Mouse (Mus musculus) forebrain, embryonic 11.5 days (tissue): ENCODE data around the gene Nrxn3. TPM values are rescaled to one million over a fixed set of nuclear protein-coding genes. Genes with fewer than 3 reads are reported as not detected.

ENCODE experiments used
- ATAC-seq: fragments of 200-750 bp; cut with Nextera tagmentation; replicated peaks from 2 replicates; pipeline ENCODE4 v1.8.0; 2017; ENCODE audit warnings: moderate TSS enrichment; ENCODE audit not compliant: low FRiP score
- DNase-seq: peaks from one replicate; pipeline ENCODE4 v3.0.0-alpha.2; 2017; ENCODE audit warnings: low spot score
- H3K27ac ChIP-seq: fragments of 300-500 bp; sonication (generic); 2 replicates; pipeline ENCODE4 v1.5.1; 2014; ENCODE audit warnings: low read depth, low read length
- H3K27me3 ChIP-seq: fragments of 300-500 bp; sonication (generic); 2 replicates; pipeline ENCODE4 v1.6.1; 2014; ENCODE audit warnings: mild to moderate bottlenecking, low read length, mixed read lengths; ENCODE audit not compliant: control insufficient read depth, insufficient read depth
- H3K36me3 ChIP-seq: fragments of 300-500 bp; sonication (generic); 2 replicates; pipeline ENCODE4 v1.6.1; 2014; ENCODE audit warnings: mild to moderate bottlenecking, low read length, moderate library complexity, mixed read lengths; ENCODE audit not compliant: control insufficient read depth, insufficient read depth
- H3K4me1 ChIP-seq: fragments of 300-500 bp; sonication (generic); replicated peaks from 2 replicates; pipeline ENCODE4 v1.6.1; 2014; ENCODE audit warnings: low read length, mixed read lengths; ENCODE audit not compliant: control insufficient read depth, insufficient read depth
- H3K4me2 ChIP-seq: fragments of 300-500 bp; sonication (generic); 2 replicates; pipeline ENCODE4 v1.6.1; 2014; ENCODE audit warnings: low read depth, mild to moderate bottlenecking, low read length, moderate library complexity, mixed read lengths; ENCODE audit not compliant: severe bottlenecking
- H3K4me3 ChIP-seq: fragments of 300-500 bp; sonication (generic); 2 replicates; pipeline ENCODE4 v1.5.1; 2014; ENCODE audit warnings: low read depth, low read length
- H3K9ac ChIP-seq: fragments of 300-500 bp; sonication (generic); 2 replicates; pipeline ENCODE4 v1.6.1; 2014; ENCODE audit warnings: low read length
- H3K9me3 ChIP-seq: fragments of 300-500 bp; sonication (generic); 2 replicates; pipeline ENCODE4 v1.6.1; 2016; ENCODE audit warnings: low read length, mixed read lengths; ENCODE audit not compliant: control insufficient read depth
- WGBS: fragments of 180-500 bp; shearing (Covaris S2); extraction: QIAGEN DNeasy Blood & Tissue Kit; methylation state at CpG from one replicate; pipeline ENCODE4 v1.1.7; 2014; 5-methylcytosine and 5-hydroxymethylcytosine counted together
- polyA plus RNA-seq: library from polyadenylated mRNA; unstranded; fragments of >200 nt; fragmentation: Nextera tagmentation; extraction: Ambion mirVana; gene quantifications from 2 replicates; pipeline ENCODE4 v1.2.1, GENCODE M21; 2014

Nrxn3 gene
- polyA plus RNA-seq, 1 experiment from 2014 or later, result 38.4 TPM

- Histone ChIP-seq H3K4me2 (no peak overlapping the region), H3K4me3 (no peak overlapping the region), H3K27me3 (no peaks in the 10 kb centered on the region), H3K36me3 (no peaks in the 10 kb centered on the region), H3K9me3 (no peaks in the 10 kb centered on the region), H3K9ac (no peak overlapping the region), H3K27ac (peak overlapping the region; percentile 75), H3K4me1 (peaks cover 5% of the 10 kb centered on the region; the same call in 1 of the 2 replicates)
- ATAC-seq, result peak; percentile 88
- DNase-seq, result peak; percentile 57
- WGBS, result 29% methylated on average over 10 of the region's 10 CpGs
These were observed 61.8 kb downstream of the Nrxn3 start for GRCm38 (mm10) chr12:88784199-88785147.

- Histone ChIP-seq H3K9me3 (no peaks in the 10 kb centered on the region), H3K27me3 (no peaks in the 10 kb centered on the region), H3K4me1 (no peaks in the 10 kb centered on the region), H3K36me3 (no peaks in the 10 kb centered on the region), H3K4me3 (no peak overlapping the region), H3K27ac (no peak overlapping the region), H3K9ac (no peak overlapping the region), H3K4me2 (no peak overlapping the region)
- 82% methylated on average over 1 of the region's 1 CpGs for WGBS
- DNase-seq (no peak), ATAC-seq (no peak)
These were observed 70.6 kb downstream of the Nrxn3 start for GRCm38 (mm10) chr12:88793314-88793713.

- Histone ChIP-seq H3K27ac (peak overlapping the region; percentile 74), H3K36me3 (no peaks in the 10 kb centered on the region), H3K27me3 (no peaks in the 10 kb centered on the region), H3K4me2 (peak overlapping the region; percentile 26; the same call in 1 of the 2 replicates), H3K4me3 (no peak overlapping the region), H3K9ac (peak overlapping the region; percentile 2; the same call in 1 of the 2 replicates), H3K9me3 (no peaks in the 10 kb centered on the region), H3K4me1 (peaks cover 5% of the 10 kb centered on the region; the same call in 1 of the 2 replicates)
- WGBS, result 1% methylated on average over 6 of the region's 6 CpGs
- DNase-seq (peak; percentile 88), ATAC-seq (peak; percentile 97)
These were observed 78.4 kb downstream of the Nrxn3 start for GRCm38 (mm10) chr12:88800990-88801655.

GRCm38 (mm10) chr12:88801656-88802007 lies 79.0 kb downstream of the Nrxn3 start:
- Histone ChIP-seq H3K27ac (peak overlapping the region; percentile 48; the same call in 1 of the 2 replicates), H3K9ac (no peak overlapping the region), H3K4me1 (peaks cover 5% of the 10 kb centered on the region; the same call in 1 of the 2 replicates), H3K27me3 (no peaks in the 10 kb centered on the region), H3K4me3 (no peak overlapping the region), H3K4me2 (no peak overlapping the region), H3K36me3 (no peaks in the 10 kb centered on the region), H3K9me3 (no peaks in the 10 kb centered on the region)
- DNase-seq (no peak), ATAC-seq (no peak)
- WGBS, result 22% methylated on average over 1 of the region's 1 CpGs

- no peak overlapping the region for H3K4me2 ChIP-seq
- ATAC-seq (no peak), DNase-seq (no peak)
- no peaks in the 10 kb centered on the region for H3K27me3 ChIP-seq
- no peaks in the 10 kb centered on the region for H3K36me3 ChIP-seq
- H3K9me3 ChIP-seq, result no peaks in the 10 kb centered on the region
- no peaks in the 10 kb centered on the region for H3K4me1 ChIP-seq
- H3K9ac ChIP-seq, result no peak overlapping the region
- WGBS, result 89% methylated on average over 1 of the region's 1 CpGs
- H3K4me3 ChIP-seq, result no peak overlapping the region
- H3K27ac ChIP-seq, result no peak overlapping the region
These were observed 86.3 kb downstream of the Nrxn3 start for GRCm38 (mm10) chr12:88808947-88809346.

- ATAC-seq (no peak), DNase-seq (no peak)
- H3K36me3 ChIP-seq, result no peaks in the 10 kb centered on the region
- H3K4me1 ChIP-seq, result no peaks in the 10 kb centered on the region
- H3K9ac ChIP-seq, result no peak overlapping the region
- no peaks in the 10 kb centered on the region for H3K9me3 ChIP-seq
- 63% methylated on average over 5 of the region's 5 CpGs for WGBS
- no peak overlapping the region for H3K4me2 ChIP-seq
- no peaks in the 10 kb centered on the region for H3K27me3 ChIP-seq
- H3K27ac ChIP-seq, result no peak overlapping the region
- no peak overlapping the region for H3K4me3 ChIP-seq
These were observed 89.5 kb downstream of the Nrxn3 start for GRCm38 (mm10) chr12:88812173-88812572.

GRCm38 (mm10) chr12:88816865-88817264 lies 94.2 kb downstream of the Nrxn3 start:
- Histone ChIP-seq H3K4me2 (no peak overlapping the region), H3K36me3 (no peaks in the 10 kb centered on the region), H3K4me3 (no peak overlapping the region), H3K4me1 (peaks cover 6% of the 10 kb centered on the region; the same call in 1 of the 2 replicates), H3K27ac (no peak overlapping the region), H3K9ac (no peak overlapping the region), H3K9me3 (no peaks in the 10 kb centered on the region), H3K27me3 (no peaks in the 10 kb centered on the region)
- WGBS, result 87% methylated on average over 5 of the region's 5 CpGs
- DNase-seq, result no peak
- no peak for ATAC-seq

- no peak overlapping the region for H3K4me2 ChIP-seq
- H3K36me3 ChIP-seq, result no peaks in the 10 kb centered on the region
- no peak overlapping the region for H3K4me3 ChIP-seq
- ATAC-seq (peak; percentile 28; the same call in 1 of the 2 replicates), DNase-seq (no peak)
- H3K9me3 ChIP-seq, result no peaks in the 10 kb centered on the region
- WGBS, result 74% methylated on average over 4 of the region's 4 CpGs
- H3K9ac ChIP-seq, result no peak overlapping the region
- H3K27me3 ChIP-seq, result no peaks in the 10 kb centered on the region
- H3K4me1 ChIP-seq, result peaks cover 6% of the 10 kb centered on the region; the same call in 1 of the 2 replicates
- H3K27ac ChIP-seq, result no peak overlapping the region
These were observed 96.1 kb downstream of the Nrxn3 start for GRCm38 (mm10) chr12:88818622-88819334.
